Mouse (Mus musculus) liver, embryonic 14.5 days (tissue): ENCODE measurements around the gene Fmnl2.

Experiments
- CTCF ChIP-seq: IDR thresholded peaks from 2 replicates; pipeline ENCODE4 v1.5.1; 2016; ENCODE audit warnings: antibody characterized with exemption, low read depth, control low read depth
- EP300 ChIP-seq: IDR thresholded peaks from 2 replicates; pipeline ENCODE4 v1.6.1; 2016; ENCODE audit warnings: antibody characterized with exemption, low read depth

GRCm38 (mm10) chr2:52986354-52986753 lies 128.7 kb downstream of the Fmnl2 start:
- TF ChIP-seq CTCF (no peak), EP300 (no peak)
